Mouse (Mus musculus): ENCODE data around the gene Gm17617. TPM values are rescaled to one million over a fixed set of nuclear protein-coding genes. Genes with fewer than 3 reads are reported as not detected.
"Not testable (repeated sequence)": the region's sequence is repeated elsewhere in the genome, so short reads cannot be mapped to it uniquely, and the experiment has no call there.

Gene Gm17617
- polyA plus RNA-seq, 1 experiment from 2014 or later: not detected

DNA sequence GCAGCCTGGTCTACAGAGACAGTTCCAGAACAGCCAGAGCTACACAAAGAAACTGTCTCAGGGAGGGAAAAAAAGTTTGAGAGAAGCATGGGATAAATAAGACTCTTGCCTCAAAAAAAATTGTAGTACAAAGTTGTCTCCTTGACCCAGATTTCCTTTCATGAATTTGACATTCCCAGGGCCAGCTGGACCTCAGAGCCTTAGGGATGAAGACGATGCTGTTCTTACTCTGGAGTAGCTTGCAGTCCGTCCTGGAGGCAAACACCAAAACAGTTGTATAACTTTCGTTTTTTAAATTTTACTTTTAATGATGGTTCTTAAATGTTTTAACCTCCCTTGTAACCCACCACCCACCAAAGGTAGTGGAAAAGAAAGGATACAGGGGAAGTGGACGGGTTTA is 26.2 kb downstream of the Gm17617 start:
- Histone ChIP-seq H3K4me1 (peaks cover 20% of the 10 kb centered on the region), H3K27me3 (ENCODE audit: low read depth, poor library complexity, severe bottlenecking) (no peaks in the 10 kb centered on the region), H3K36me3 (peaks cover 36% of the 10 kb centered on the region), H3K9me3 (replicated peaks) (no peaks in the 10 kb centered on the region), H3K27ac (replicated peaks) (no peak overlapping the region), H3K4me3 (no peak overlapping the region)
- no peak for DNase-seq (ENCODE audit: low spot score)
- 94% methylated on average over 4 of the region's 4 CpGs for WGBS

DNA sequence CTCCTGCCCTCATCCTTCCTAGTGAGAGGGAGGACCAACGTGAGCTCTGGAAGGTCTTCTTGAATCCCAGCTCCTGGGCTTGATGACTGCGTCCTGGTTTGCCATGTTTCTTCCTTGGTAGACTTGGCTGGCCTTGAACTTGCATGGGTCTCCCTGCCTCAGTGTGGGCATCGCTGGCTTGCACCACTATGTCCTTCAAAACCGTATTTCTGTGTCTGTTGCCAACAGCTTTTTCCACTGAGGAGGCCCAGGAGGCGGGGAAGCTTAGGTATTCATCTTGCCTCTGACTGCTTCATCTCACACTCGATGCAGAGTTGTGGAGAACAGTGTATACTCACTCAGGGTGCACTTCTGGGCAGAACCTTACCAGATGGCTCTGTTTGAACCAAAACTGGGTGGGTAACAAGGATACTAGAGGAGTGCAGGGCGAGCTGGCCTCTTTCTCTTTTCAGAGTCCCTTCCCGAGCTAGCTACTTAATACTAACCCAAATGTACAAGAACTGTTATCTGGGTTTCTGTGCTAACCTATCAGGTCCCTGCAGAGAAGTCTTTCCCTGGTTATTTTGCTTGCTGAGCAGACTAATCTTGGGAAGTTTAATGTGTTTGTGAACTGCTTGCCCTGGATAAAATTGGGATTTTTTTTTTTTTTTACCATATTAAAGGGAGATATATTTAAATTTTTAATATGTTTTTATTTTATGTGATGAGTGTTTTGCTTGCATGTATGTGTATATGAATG is 27.2 kb downstream of the Gm17617 start:
- Histone ChIP-seq H3K27ac (replicated peaks) (peak overlapping the region; percentile 92), H3K9me3 (replicated peaks) (no peaks in the 10 kb centered on the region), H3K36me3 (peaks cover 26% of the 10 kb centered on the region), H3K4me3 (peak overlapping the region; percentile 82), H3K27me3 (ENCODE audit: low read depth, poor library complexity, severe bottlenecking) (no peaks in the 10 kb centered on the region), H3K4me1 (peaks cover 20% of the 10 kb centered on the region)
- WGBS: 29% methylated on average over 8 of the region's 8 CpGs
- DNase-seq (ENCODE audit: low spot score): peak; percentile 19

DNA sequence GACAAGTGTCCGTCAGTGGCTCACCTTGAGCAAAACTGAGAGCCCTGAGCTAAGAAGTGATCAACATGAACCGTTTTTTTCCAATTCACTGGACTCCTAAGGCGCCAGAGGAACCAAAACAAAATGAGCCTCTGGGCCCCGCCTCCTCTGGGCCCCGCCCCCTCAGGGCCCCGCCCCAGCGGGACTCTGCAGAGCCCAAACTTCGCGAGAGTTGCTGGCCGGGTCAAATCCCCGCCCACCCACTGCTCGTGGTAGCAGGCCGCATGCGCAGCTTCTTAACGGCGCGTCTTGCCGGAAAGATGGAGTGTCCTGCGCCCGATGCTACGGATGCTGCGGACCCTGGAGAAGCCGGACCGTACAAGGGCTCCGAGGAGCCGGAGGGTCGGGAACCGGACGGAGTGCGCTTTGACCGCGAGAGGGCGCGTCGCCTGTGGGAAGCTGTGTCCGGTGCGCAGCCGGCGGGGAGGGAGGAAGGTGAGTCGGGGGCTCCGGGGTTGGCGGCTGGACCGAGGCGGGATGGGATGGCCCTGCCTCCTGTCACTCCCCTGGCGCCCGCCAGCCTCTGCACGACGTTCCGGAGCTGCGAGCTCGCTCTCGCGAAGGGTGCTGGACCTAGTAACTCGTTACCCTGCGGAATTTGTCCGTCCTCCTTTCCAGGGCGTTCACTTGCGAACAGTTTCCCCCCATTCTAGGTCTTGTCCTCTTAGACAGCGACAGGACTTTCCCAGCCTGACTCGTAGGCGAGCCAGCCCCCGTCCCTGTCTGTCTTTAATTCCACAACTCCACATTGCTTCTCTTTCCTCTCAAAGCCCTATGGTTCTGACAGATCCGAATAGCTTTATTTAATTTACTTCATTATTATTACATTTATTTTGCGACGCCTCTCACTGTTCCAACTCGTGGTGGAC is 28.0 kb downstream of the Gm17617 start, which contains the start of gene Zfp346:
Zfp346 (plus strand) TSS at position 267 of the 908 bp plus-strand sequence.
- peak within 1 kb of the TSS; percentile 82 for H3K4me3 ChIP-seq
- H3K36me3 ChIP-seq: peaks cover 25% of the 10 kb centered on the region
- H3K9me3 ChIP-seq (replicated peaks): no peaks in the 10 kb centered on the region
- peak; percentile 97 for DNase-seq (ENCODE audit: low spot score)
- no peaks in the 10 kb centered on the region for H3K27me3 ChIP-seq (ENCODE audit: low read depth, poor library complexity, severe bottlenecking)
- H3K4me1 ChIP-seq: peaks cover 21% of the 10 kb centered on the region
- peak within 1 kb of the TSS; percentile 92 for H3K27ac ChIP-seq (replicated peaks)
- WGBS: under 1% methylated on average over 66 of the region's 66 CpGs

DNA sequence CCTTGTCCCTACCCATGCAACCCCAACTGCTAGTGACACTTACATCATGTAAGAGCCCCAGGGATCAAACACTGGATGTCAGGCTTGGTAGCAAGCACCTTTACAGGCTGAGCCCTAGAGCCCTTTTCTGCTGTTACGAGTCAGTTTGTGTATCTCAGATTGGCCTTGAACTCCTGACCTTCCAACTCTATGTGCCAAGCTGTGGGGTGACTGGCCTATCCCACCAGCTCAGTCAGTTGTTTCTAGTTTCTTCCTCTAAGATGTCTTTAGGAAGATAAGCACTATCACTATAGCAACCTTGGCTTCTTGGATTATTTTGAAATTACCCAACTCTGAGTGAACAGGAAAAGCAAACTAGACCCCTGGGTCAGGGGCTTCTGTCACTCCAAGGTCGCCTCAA is 30.0 kb downstream of the Gm17617 start:
- Histone ChIP-seq H3K9me3 (replicated peaks) (no peaks in the 10 kb centered on the region), H3K27ac (replicated peaks) (no peak overlapping the region), H3K4me3 (no peak overlapping the region), H3K36me3 (peaks cover 11% of the 10 kb centered on the region), H3K27me3 (ENCODE audit: low read depth, poor library complexity, severe bottlenecking) (no peaks in the 10 kb centered on the region), H3K4me1 (peaks cover 36% of the 10 kb centered on the region)
- DNase-seq (ENCODE audit: low spot score): no peak
- WGBS: 75% methylated on average over 2 of the region's 2 CpGs

DNA sequence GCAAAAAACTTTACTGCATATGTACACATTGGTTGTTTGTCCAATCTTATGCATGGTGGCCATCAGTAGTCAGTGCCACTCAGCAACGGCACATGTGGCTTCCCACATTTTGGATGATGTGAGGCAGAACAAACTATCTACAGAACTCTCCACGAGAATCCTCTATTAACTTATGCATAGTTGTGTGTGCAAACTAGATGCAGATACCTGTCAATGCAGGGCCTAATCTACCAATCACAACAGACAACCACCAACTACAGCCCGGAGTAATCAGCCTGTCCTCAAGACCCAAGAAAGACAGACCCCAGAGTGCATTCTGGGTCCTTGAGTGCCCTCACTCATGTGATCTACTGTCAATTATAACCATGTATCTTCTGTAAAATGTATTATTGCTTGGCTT is 31.0 kb downstream of the Gm17617 start:
- 92% methylated on average over 3 of the region's 3 CpGs for WGBS
- DNase-seq (ENCODE audit: low spot score): no peak
- Histone ChIP-seq H3K4me1 (peaks cover 36% of the 10 kb centered on the region), H3K4me3 (no peak overlapping the region), H3K9me3 (replicated peaks) (no peaks in the 10 kb centered on the region), H3K27me3 (ENCODE audit: low read depth, poor library complexity, severe bottlenecking) (no peaks in the 10 kb centered on the region), H3K27ac (replicated peaks) (no peak overlapping the region), H3K36me3 (peaks cover 1% of the 10 kb centered on the region)

DNA sequence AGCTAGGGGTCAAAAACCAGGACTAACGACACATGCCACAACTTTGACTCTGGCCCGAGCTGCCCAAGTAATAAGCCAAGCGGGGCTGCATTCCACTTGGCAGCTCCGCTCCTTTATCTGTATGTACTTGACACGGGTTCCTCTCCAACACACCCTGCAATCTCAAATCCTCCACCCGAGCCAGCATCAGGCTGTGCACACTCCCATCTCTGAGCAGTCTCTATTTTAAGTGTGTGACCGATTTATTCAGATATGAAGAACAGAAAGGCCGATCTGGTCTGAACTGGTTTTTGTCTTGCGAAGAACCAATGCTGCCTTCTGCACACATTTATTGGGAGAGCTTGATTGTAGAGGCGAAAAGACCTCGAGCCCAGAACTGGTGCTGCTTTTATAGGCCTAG is 31.7 kb downstream of the Gm17617 start:
- 94% methylated on average over 11 of the region's 11 CpGs for WGBS
- Histone ChIP-seq H3K9me3 (replicated peaks) (no peaks in the 10 kb centered on the region), H3K4me3 (no peak overlapping the region), H3K36me3 (no peaks in the 10 kb centered on the region), H3K4me1 (peaks cover 33% of the 10 kb centered on the region), H3K27ac (replicated peaks) (no peak overlapping the region), H3K27me3 (ENCODE audit: low read depth, poor library complexity, severe bottlenecking) (no peaks in the 10 kb centered on the region)
- no peak for DNase-seq (ENCODE audit: low spot score)

DNA sequence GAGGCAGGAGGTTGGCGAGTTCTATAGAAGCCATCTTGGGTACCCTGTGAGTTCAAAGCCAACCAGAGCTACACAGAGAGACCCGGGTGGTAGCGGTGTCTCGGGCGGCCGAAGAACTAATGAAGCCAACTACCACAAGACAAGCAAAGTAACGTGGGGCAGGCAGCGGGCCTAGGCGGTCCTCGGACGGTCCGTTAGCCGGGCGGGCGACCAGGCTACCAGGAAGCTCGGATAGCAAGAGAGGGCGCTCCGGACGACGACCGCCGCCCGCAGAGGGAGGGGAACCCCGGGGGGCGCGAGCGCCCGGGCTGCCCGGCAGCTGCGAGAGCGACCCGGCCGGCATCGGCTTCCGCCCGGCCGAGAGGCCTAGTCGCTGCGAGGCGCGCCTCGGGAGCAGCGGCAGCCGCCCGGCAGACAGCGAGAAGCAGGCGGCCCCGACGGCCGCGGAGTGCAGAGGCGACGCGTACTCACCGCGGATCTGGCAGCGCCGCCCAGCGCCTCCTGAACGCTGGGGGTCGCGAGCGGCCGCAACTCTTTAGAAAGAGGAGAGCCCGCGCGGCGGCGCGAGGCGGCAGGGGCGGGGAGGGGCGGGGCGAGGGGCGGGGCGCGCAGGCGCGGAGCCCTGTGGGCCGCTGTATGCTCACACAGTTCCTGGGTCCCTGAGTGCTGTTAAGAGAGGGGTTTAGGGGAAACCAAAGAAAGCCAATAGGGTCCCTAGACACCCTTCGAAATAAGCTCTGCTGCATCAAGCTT is 33.4 kb downstream of the Gm17617 start, which contains the start of gene Uimc1:
Uimc1 (minus strand) TSS at position 575 of the 753 bp plus-strand sequence.
- no peaks in the 10 kb centered on the region for H3K27me3 ChIP-seq (ENCODE audit: low read depth, poor library complexity, severe bottlenecking)
- peaks cover 20% of the 10 kb centered on the region for H3K4me1 ChIP-seq
- under 1% methylated on average over 80 of the region's 81 CpGs for WGBS
- H3K36me3 ChIP-seq: no peaks in the 10 kb centered on the region
- peak within 1 kb of the TSS; percentile 95 for H3K27ac ChIP-seq (replicated peaks)
- peak within 1 kb of the TSS; percentile 87 for H3K4me3 ChIP-seq
- no peaks in the 10 kb centered on the region for H3K9me3 ChIP-seq (replicated peaks)
- DNase-seq (ENCODE audit: low spot score): peak; percentile 92

DNA sequence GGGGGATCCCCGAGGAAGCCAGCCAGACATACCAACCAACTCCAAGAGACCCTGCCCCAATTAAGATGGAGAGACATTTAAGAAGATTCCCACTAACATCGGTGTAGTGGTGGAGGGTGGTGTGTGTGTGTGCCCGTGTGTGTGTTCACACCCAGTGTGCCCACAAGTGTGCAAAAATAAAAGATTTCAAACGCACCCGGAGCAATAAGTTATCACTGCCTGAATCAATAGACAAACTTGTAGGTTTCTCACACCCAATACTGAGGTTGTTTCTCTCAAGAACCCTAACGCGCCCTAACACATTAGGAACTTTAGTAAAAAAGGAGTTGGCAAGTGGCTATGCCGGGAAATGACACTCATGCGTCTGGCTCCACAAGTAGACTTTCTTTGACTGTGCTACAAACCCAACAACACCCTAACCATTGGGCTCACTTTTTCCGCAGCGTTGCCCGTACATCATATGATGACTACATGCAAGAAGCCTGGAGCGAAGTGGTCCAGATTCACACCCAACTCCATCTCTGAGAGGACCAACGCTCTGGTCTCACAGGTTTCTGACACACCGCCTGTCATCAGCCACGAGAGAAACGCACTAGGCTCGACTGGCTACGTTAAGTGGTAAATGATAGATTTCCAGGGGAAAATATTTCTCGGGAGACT is 34.2 kb downstream of the Gm17617 start:
- no peaks in the 10 kb centered on the region for H3K36me3 ChIP-seq
- H3K27me3 ChIP-seq (ENCODE audit: low read depth, poor library complexity, severe bottlenecking): no peaks in the 10 kb centered on the region
- H3K27ac ChIP-seq (replicated peaks): peak overlapping the region; percentile 95
- WGBS: 38% methylated on average over 20 of the region's 20 CpGs
- H3K9me3 ChIP-seq (replicated peaks): no peaks in the 10 kb centered on the region
- DNase-seq (ENCODE audit: low spot score): no peak
- H3K4me3 ChIP-seq: peak overlapping the region; percentile 87
- peaks cover 16% of the 10 kb centered on the region for H3K4me1 ChIP-seq

DNA sequence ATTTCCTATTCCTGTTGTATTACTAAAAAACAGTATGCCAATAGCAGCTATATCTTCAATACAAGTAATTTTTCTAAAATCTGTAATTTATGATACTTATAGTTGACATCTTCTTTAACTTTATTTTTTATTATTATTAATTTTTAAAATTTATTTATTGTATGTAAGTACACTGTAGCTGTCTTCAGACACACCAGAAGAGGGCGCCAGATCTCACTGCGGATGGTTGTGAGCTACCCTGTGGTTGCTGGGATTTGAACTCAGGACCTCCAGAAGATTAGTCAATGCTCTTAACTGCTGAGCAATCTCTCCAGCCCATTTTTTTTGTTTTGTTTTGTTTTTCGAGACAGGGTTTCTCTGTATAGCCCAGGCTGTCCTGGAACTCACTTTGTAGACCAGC is 35.5 kb downstream of the Gm17617 start:
- not testable (repeated sequence) for DNase-seq (ENCODE audit: low spot score); H3K36me3 ChIP-seq; H3K4me3 ChIP-seq; H3K27me3 ChIP-seq (ENCODE audit: low read depth, poor library complexity, severe bottlenecking); H3K9me3 ChIP-seq (replicated peaks); H3K27ac ChIP-seq (replicated peaks)
- 88% methylated on average over 3 of the region's 3 CpGs for WGBS
- peaks cover 16% of the 10 kb centered on the region for H3K4me1 ChIP-seq

DNA sequence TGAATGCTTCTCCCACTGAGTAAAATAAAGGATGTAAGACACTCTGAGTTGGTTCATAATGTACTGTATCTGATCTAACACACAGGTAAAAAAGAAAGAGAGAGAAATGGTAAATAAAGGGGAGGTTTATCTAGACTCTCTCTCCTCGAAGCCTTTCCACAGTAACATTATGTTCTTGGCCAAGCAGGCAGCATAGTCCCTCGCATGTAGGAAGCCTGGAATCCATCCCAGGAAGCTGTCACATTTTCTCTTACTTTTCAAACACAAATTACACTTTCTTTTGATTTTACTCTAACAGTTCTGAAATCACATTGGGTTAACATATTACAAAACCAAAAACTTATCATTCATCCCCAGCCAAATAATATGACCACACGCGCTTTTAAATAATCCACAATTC is 40.8 kb downstream of the Gm17617 start:
- Histone ChIP-seq H3K4me1 (no peaks in the 10 kb centered on the region; the same call in 1 of the 2 replicates), H3K27me3 (ENCODE audit: low read depth, poor library complexity, severe bottlenecking) (no peaks in the 10 kb centered on the region), H3K36me3 (peaks cover 26% of the 10 kb centered on the region), H3K4me3 (no peak overlapping the region), H3K9me3 (replicated peaks) (no peaks in the 10 kb centered on the region), H3K27ac (replicated peaks) (no peak overlapping the region)
- no peak for DNase-seq (ENCODE audit: low spot score)
- WGBS: 95% methylated on average over 4 of the region's 4 CpGs

Data from midbrain, embryonic 10.5 days (tissue).